Mouse (Mus musculus) E14TG2a.4 (cell line): ENCODE measurements around the gene Lrrc28.

Experiments
- H3K27me3 ChIP-seq: 2 replicates; pipeline ENCODE4 v1.6.1; 2014; ENCODE audit warnings: low read length, control low read depth; ENCODE audit not compliant: insufficient read depth
- H3K36me3 ChIP-seq: 2 replicates; pipeline ENCODE4 v1.6.1; 2014; ENCODE audit warnings: low read length, control low read depth; ENCODE audit not compliant: insufficient read depth
- H3K4me1 ChIP-seq: replicated peaks from 2 replicates; pipeline ENCODE4 v1.6.1; 2014; ENCODE audit warnings: low read depth, low read length, control low read depth
- H3K4me3 ChIP-seq: replicated peaks from 2 replicates; pipeline ENCODE4 v1.5.1; 2014; ENCODE audit warnings: mild to moderate bottlenecking, low read length
- H3K9me3 ChIP-seq: 2 replicates; pipeline ENCODE4 v1.6.1; 2014; ENCODE audit warnings: low read length, control low read depth
- CTCF ChIP-seq: conservative IDR thresholded peaks from 2 replicates; pipeline ENCODE4 v1.5.1; 2014; ENCODE audit warnings: low read length
- NANOG ChIP-seq: IDR thresholded peaks from 2 replicates; pipeline ENCODE4 v1.6.1; 2014; ENCODE audit warnings: borderline replicate concordance, low read length, mixed read lengths
- POU5F1 ChIP-seq: IDR thresholded peaks from 2 replicates; pipeline ENCODE4 v1.6.1; 2014; ENCODE audit warnings: low read length, borderline replicate concordance

Gene Lrrc28

DNA sequence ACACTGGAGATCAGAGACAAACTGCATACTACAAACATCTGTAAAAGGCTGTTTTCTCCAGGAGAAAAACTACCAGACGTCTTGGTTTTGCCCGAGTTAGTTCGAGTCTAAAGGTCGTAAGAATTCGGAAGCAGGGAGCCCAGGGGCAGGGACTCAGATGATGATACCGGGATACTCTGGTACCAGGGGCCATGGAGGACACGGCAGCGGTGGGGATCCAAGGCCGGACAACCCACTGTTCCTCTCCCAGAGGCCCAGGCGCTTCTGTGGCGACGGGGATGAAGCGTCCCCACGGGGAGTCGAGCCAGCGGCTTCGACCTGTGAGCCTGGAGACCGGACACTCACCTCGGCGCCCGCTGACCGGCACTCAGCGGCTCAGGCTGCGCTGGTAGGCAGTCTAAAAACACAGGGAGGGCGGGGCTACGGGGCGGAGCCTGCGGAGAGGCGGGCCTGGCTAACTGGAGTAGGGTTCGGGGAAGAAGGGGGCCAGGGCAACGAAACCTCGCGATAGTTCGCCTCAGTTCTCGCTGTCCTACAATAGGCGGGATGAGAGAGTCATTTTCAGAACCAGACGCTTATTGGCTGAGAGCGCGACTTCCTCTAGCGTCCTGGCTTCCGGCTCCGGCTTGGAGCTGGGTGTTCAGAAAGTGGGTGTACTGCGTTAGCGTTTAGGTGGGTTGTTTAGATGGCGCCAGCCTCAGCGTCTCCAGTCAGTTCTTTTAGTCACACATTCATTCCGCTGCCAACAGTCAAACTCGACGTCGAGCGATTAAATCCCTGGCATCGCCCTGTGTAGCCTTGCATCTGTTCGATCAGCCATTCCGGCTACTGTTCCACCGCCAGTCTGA lies at the start of gene Lrrc28:
Lrrc28 (minus strand) TSS at position 436 of the 848 bp plus-strand sequence.
- Histone ChIP-seq H3K36me3 (peaks cover 4% of the 10 kb centered on the region; the same call in 1 of the 2 replicates), H3K4me3 (peak within 1 kb of the TSS; percentile 91), H3K9me3 (no peaks in the 10 kb centered on the region), H3K4me1 (peaks cover 41% of the 10 kb centered on the region), H3K27me3 (no peaks in the 10 kb centered on the region)
- no peak for TF ChIP-seq CTCF
- TF ChIP-seq NANOG, result no peak
- TF ChIP-seq POU5F1, result no peak

DNA sequence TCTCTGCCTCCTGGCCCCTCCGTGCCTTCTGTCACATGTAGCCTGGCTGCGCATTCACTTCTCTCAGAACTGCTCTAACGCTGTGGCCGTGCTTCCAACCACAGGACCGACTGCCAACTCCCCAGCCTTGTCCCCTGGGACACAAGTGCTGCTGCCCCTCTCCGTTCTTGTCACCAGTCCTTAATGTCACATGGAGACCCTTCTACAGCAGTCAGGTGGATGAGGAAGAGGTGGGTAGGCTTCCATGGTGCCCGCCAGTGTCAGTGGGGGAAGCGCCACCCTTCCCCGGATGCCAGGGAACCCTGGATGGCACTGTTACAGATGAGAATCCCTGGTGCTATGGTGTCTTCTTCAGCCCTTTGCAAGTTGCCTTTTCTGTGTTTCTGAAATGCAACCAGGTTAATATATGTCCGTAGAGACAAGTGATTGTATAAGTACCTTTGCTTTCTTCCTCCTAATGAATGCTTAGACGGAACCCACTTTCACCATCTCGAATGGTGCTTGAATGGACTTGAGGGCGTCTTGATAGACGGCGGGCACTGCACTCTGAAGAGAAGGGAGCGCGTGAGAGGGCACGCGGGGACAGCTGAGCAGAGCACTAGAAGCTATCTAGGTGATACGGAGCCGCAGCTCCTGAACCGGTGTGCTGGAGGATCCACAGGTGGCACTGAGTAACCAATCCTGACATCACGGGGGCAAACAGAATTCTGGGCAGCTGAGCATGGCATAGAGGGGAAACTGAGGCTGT lies 47.9 kb upstream of the Lrrc28 start:
- H3K36me3 ChIP-seq, result peaks cover 5% of the 10 kb centered on the region; the same call in 1 of the 2 replicates
- no peaks in the 10 kb centered on the region for H3K27me3 ChIP-seq
- H3K9me3 ChIP-seq, result no peaks in the 10 kb centered on the region
- TF ChIP-seq POU5F1 (no peak), CTCF (no peak), NANOG (no peak)
- H3K4me3 ChIP-seq, result peak overlapping the region; percentile 37
- peaks cover 12% of the 10 kb centered on the region; the same call in 1 of the 2 replicates for H3K4me1 ChIP-seq

DNA sequence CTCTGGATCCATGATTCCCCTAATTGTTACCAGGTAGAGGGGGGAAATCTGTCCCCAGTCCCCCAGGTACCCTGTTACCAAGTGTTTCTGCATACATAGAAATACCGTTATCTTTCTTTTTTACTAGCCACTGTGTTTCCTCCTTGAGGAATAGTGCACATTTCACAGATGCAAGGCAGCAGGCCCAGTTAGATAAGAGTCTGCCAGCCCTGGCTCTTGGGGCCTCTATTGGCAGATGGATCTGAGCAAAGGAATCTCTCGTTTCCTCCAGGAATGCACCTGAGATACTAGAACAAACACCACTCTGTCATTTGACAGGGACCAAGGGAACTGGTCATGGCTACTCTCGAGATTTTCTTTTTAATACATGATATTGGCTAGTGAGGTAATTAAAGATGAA lies 47.1 kb upstream of the Lrrc28 start:
- TF ChIP-seq CTCF (no peak), NANOG (no peak), POU5F1 (no peak)
- peaks cover 5% of the 10 kb centered on the region; the same call in 1 of the 2 replicates for H3K36me3 ChIP-seq

DNA sequence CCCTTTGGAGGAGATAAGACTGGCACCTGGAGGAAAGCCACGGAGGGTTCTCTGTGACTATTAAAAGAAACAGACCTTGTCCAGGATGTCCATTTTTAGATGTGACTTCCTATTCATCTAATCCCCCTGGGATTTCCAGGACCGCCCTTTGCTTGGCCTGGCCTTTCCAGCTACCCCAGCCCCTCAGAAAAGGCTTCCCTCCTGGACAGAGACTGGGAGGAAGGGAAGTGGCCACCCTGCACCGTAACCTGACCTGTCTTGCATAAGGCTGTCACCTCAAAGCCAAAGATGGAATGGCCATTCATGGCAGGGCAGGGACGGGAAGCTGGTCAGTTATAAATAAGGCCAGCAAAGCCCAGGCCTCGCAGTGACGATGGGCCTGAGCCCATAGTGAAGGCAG lies 46.0 kb upstream of the Lrrc28 start:
- Histone ChIP-seq H3K27me3 (no peaks in the 10 kb centered on the region), H3K4me1 (peaks cover 12% of the 10 kb centered on the region; the same call in 1 of the 2 replicates), H3K36me3 (peaks cover 5% of the 10 kb centered on the region; the same call in 1 of the 2 replicates), H3K9me3 (no peaks in the 10 kb centered on the region), H3K4me3 (no peak overlapping the region)
- no peak for TF ChIP-seq POU5F1
- TF ChIP-seq NANOG, result no peak
- TF ChIP-seq CTCF, result no peak

More for the DNA sequence above, 47.1 kb upstream of the Lrrc28 start:
- Histone ChIP-seq H3K27me3 (no peaks in the 10 kb centered on the region), H3K4me1 (peaks cover 12% of the 10 kb centered on the region; the same call in 1 of the 2 replicates), H3K4me3 (no peak overlapping the region), H3K9me3 (no peaks in the 10 kb centered on the region)

DNA sequence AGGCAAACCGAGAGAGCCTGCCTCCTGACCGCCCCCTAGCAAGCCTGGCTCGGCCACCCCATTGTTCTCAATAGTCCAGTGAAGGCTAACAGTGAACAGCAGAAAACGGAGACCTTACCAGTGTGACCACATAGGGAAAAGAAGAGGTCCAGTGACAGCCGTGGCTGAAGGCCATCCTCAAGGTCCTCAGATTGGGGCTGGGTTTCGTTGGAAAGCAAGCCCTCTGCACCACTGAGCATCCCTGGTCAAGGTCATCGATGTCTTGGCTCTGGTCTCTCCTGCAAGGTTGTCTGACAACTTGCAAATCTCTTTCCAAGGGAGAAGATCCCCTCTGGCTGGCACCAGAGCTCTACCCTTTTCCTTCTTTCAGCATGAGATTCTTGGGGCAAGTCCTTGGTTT lies 44.7 kb upstream of the Lrrc28 start:
- H3K9me3 ChIP-seq, result no peaks in the 10 kb centered on the region
- TF ChIP-seq POU5F1 (no peak), CTCF (no peak), NANOG (no peak)
- H3K4me1 ChIP-seq, result peaks cover 12% of the 10 kb centered on the region; the same call in 1 of the 2 replicates
- H3K4me3 ChIP-seq, result no peak overlapping the region
- H3K36me3 ChIP-seq, result peaks cover 13% of the 10 kb centered on the region
- H3K27me3 ChIP-seq, result no peaks in the 10 kb centered on the region

DNA sequence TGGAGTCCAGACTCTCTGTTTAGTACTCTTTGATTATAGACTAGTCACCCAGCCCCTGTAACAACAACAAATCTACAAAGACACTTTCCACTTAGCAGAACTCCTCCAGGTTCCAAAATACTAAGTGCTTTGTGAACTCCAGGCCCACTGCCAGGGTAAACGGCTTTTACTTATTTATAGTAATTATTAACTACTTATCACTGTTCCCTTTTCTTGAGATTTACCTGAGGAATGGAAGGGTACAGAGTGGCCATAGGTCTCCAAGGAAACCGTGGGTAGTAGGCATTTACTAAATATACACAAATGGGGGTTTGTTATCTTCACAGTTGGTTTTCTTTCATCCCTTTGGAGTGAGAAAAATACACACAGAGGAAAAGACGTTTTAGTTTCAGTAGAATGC lies 43.2 kb upstream of the Lrrc28 start:
- Histone ChIP-seq H3K9me3 (no peaks in the 10 kb centered on the region), H3K36me3 (peaks cover 13% of the 10 kb centered on the region), H3K27me3 (no peaks in the 10 kb centered on the region), H3K4me3 (no peak overlapping the region), H3K4me1 (peaks cover 9% of the 10 kb centered on the region; the same call in 1 of the 2 replicates)
- no peak for TF ChIP-seq POU5F1
- no peak for TF ChIP-seq CTCF
- TF ChIP-seq NANOG, result no peak

DNA sequence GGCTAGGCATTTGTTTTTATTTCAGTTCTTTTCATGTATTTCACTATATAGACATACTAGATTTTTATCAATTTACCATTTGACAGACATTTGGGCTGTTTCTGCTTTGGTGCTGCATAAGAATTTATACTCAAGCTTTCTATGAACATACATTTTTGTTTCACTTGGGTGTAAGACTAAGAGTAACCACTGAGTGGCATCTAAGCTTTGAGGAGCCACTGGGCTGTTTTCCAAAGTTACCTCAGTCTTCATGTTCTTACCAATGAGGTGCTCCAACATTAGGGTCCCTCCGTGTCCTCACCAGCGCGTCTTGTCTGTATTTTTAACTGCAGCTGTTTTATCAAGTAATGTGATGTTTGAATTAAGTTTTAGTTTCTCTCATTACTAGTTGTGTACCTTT lies 41.5 kb upstream of the Lrrc28 start:
- TF ChIP-seq CTCF, result no peak
- TF ChIP-seq NANOG, result no peak
- TF ChIP-seq POU5F1, result no peak
- Histone ChIP-seq H3K27me3 (no peaks in the 10 kb centered on the region), H3K36me3 (peaks cover 20% of the 10 kb centered on the region), H3K9me3 (no peaks in the 10 kb centered on the region), H3K4me1 (no peaks in the 10 kb centered on the region), H3K4me3 (no peak overlapping the region)

DNA sequence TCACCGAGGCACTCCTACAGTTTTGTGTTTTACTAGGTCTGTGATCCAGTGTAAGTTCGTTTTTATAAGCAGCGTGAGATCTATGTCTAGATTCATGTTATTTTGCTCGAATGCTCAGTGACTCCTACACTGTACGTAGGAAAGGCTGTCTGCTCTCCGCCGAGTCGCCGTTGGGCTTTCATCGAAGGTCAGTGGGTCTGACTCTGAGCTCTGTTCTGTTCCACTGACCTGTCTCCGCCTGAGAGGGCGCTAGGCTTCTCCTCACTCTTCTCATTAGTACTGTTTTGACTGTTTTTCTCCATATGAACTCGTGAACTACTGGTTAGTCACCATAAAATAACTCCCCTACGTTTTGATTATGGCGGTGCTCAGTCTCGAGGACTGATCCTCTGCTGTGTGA lies 37.9 kb upstream of the Lrrc28 start:
- Histone ChIP-seq H3K4me3 (no peak overlapping the region), H3K9me3 (no peaks in the 10 kb centered on the region), H3K27me3 (no peaks in the 10 kb centered on the region), H3K4me1 (no peaks in the 10 kb centered on the region), H3K36me3 (peaks cover 31% of the 10 kb centered on the region; the same call in 1 of the 2 replicates)
- TF ChIP-seq CTCF, result 0 out of 2 replicates have a peak, but pooled peaks have one; percentile 5
- TF ChIP-seq NANOG, result no peak

DNA sequence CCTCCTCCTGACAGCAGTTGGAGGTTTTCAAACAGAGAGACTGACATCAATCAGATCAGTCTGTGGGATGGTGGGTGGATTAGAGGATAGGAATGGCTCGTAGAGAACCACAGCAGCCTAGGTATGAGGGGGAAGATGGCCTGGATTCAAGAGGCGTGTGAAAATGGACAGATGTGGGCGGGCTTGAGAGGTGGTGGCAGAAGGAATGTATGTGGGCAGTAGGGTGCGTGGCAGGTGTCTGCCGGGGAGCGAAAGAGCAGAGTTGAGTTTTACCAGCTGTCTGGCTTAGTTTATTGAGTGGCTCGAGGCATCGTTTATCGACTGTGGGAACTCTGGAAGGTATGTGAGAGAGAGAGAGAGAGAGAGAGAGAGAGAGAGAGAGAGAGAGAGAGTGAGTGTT lies 36.0 kb upstream of the Lrrc28 start:
- Histone ChIP-seq H3K27me3 (no peaks in the 10 kb centered on the region), H3K4me3 (no peak overlapping the region), H3K9me3 (no peaks in the 10 kb centered on the region), H3K4me1 (no peaks in the 10 kb centered on the region), H3K36me3 (peaks cover 31% of the 10 kb centered on the region; the same call in 1 of the 2 replicates)
- TF ChIP-seq POU5F1, result no peak
- no peak for TF ChIP-seq NANOG
- TF ChIP-seq CTCF, result no peak
